Mouse (Mus musculus): ENCODE results near the gene Phf12. TPM values are rescaled to one million over a fixed set of nuclear protein-coding genes. Genes with fewer than 3 reads are reported as not detected.

Phf12 gene
- polyA plus RNA-seq, 1 experiment from 2014 or later, result 14.1 TPM

DNA sequence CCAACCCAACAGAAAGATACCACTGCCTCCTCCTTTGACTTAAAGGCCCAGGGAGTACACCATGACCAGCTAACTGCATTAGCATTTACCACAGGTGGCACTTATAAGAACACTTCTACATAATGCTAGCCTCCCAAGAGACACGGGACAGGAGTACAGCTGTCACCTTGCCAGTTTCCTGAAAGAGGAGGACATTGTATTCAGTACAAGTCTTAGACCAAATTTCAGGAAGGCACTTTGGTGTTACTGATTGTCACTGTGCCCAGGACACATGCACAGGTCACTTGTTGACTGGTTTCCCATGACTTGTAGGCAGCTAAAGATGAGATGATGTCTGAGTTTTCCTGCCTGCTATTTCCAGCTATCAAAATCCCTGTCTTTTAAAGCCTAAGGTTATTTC is 13.0 kb downstream of the Phf12 start:
- ATAC-seq (ENCODE audit: insufficient number of reproducible peaks, low FRiP score, low TSS enrichment, low read depth), result no peak

DNA sequence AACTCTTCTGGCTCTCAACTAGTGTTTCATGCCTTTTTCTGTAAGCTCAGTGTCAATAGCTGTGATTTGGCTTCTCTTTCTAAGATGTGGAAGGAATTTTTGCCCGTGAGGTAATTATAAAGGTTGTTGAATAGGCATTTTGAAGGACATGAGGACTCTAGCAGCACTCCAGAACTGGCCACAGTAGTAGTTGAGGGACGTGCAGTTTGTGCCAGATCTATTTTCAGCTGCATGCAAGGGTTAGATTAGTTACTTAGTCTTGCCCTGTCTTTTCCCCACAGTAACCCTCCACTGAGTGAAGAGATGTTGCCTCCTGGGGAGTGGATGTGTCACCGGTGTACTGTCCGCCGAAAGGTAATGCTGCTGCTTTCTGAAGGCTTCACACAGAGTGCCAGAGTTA is 23.9 kb downstream of the Phf12 start:
- ATAC-seq (ENCODE audit: insufficient number of reproducible peaks, low FRiP score, low TSS enrichment, low read depth), result no peak
- 91% methylated on average over 5 of the region's 5 CpGs for WGBS
- Histone ChIP-seq H3K9me3 (no peaks in the 10 kb centered on the region), H3K9ac (no peak overlapping the region), H3K27me3 (no peaks in the 10 kb centered on the region), H3K4me3 (no peak overlapping the region), H3K4me1 (no peaks in the 10 kb centered on the region), H3K4me2 (no peak overlapping the region), H3K27ac (no peak overlapping the region), H3K36me3 (peaks cover 67% of the 10 kb centered on the region)

More for the DNA sequence above, 13.0 kb downstream of the Phf12 start:
- Histone ChIP-seq H3K9ac (no peak overlapping the region), H3K4me2 (no peak overlapping the region), H3K27ac (no peak overlapping the region), H3K36me3 (peaks cover 32% of the 10 kb centered on the region), H3K4me1 (no peaks in the 10 kb centered on the region), H3K9me3 (no peaks in the 10 kb centered on the region), H3K27me3 (no peaks in the 10 kb centered on the region), H3K4me3 (no peak overlapping the region)
- 61% methylated on average over 1 of the region's 1 CpGs for WGBS

DNA sequence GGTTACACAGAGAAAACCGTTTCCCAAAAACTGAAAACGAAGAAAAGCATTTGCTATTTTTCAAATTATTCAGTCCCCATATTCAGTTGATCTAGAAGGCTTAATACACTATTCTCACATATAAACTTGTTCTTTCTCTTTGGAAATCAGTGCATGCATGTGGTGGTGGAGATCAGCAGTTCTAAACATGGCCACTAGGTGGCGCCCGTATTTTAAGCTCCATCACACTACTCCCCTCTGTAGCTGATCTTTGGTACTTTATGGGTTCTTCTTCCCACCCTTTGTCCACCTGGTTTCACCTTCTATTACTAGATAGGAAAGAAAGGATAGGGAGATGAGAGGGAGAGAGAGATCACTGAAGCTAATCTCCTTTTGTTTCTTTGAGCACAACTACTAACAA is 37.1 kb downstream of the Phf12 start:
- H3K36me3 ChIP-seq, result peaks cover 84% of the 10 kb centered on the region
- no peak overlapping the region for H3K27ac ChIP-seq
- no peak overlapping the region for H3K4me2 ChIP-seq
- H3K9me3 ChIP-seq, result no peaks in the 10 kb centered on the region
- H3K9ac ChIP-seq, result no peak overlapping the region
- no peak overlapping the region for H3K4me3 ChIP-seq
- H3K4me1 ChIP-seq, result no peaks in the 10 kb centered on the region
- no peaks in the 10 kb centered on the region for H3K27me3 ChIP-seq
- ATAC-seq (ENCODE audit: insufficient number of reproducible peaks, low FRiP score, low TSS enrichment, low read depth), result no peak
- WGBS, result 21% methylated on average over 4 of the region's 4 CpGs

DNA sequence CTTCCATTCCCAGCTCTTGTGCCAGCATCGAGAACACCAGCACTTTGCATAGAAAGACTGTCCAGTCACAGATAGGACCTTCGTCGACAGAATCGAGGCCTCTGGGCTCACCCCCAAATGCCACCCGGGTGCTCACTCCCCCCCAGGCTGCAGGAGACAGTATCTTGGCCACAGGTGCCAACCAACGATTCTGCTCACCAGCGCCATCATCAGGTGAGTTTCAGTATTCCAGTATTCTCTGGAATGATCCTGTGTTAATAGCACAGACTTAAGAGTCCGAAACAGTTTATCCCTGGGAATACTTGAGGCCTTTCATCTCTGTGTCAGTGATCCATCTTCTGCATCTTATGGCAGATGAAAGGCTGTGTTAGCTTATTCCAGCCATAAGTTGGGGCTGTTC is 41.1 kb downstream of the Phf12 start:
- no peaks in the 10 kb centered on the region for H3K9me3 ChIP-seq
- no peak for ATAC-seq (ENCODE audit: insufficient number of reproducible peaks, low FRiP score, low TSS enrichment, low read depth)
- peaks cover 81% of the 10 kb centered on the region for H3K36me3 ChIP-seq
- H3K4me3 ChIP-seq, result no peak overlapping the region
- H3K4me1 ChIP-seq, result no peaks in the 10 kb centered on the region
- no peak overlapping the region for H3K9ac ChIP-seq
- no peak overlapping the region for H3K27ac ChIP-seq
- 80% methylated on average over 8 of the region's 8 CpGs for WGBS
- no peaks in the 10 kb centered on the region for H3K27me3 ChIP-seq
- no peak overlapping the region for H3K4me2 ChIP-seq

- 89% methylated on average over 8 of the region's 8 CpGs for WGBS
- H3K9me3 ChIP-seq, result no peaks in the 10 kb centered on the region
- no peak overlapping the region for H3K9ac ChIP-seq
- H3K4me1 ChIP-seq, result peaks cover 25% of the 10 kb centered on the region
- no peak overlapping the region for H3K4me2 ChIP-seq
- H3K27ac ChIP-seq, result no peak overlapping the region
- H3K4me3 ChIP-seq, result no peak overlapping the region
- H3K27me3 ChIP-seq, result no peaks in the 10 kb centered on the region
- peaks cover 54% of the 10 kb centered on the region for H3K36me3 ChIP-seq
- ATAC-seq (ENCODE audit: insufficient number of reproducible peaks, low FRiP score, low TSS enrichment, low read depth), result no peak
Observed at GRCm38 (mm10) chr11:78029240-78029639, 46.7 kb downstream of the Phf12 start.

GRCm38 (mm10) chr11:78030600-78030999 is 48.0 kb downstream of the Phf12 start:
- 47% methylated on average over 2 of the region's 2 CpGs for WGBS
- Histone ChIP-seq H3K4me1 (peaks cover 25% of the 10 kb centered on the region), H3K27me3 (no peaks in the 10 kb centered on the region), H3K4me2 (no peak overlapping the region), H3K27ac (no peak overlapping the region), H3K36me3 (peaks cover 49% of the 10 kb centered on the region), H3K9me3 (no peaks in the 10 kb centered on the region), H3K4me3 (no peak overlapping the region), H3K9ac (no peak overlapping the region)
- no peak for ATAC-seq (ENCODE audit: insufficient number of reproducible peaks, low FRiP score, low TSS enrichment, low read depth)

DNA sequence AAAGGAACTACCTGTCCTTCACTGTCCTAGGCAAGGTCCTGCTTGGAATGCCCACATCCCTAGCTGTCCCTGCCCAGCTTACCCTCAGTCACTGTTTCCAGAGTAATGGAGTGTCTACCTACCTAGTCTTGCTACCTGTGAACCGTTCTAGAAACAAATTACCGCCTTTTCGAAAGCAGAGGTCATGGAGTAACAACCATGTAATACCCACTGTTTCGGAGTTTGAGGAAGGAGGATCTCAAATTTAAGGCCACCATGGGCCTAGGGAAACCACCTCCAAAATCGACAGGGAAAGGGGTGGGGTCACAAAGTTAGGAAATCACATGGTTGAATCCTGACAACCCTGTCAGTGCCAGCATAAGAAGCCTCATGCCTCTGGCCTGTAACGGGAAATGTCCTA is 48.8 kb downstream of the Phf12 start:
- 34% methylated on average over 6 of the region's 6 CpGs for WGBS
- peak overlapping the region; percentile 94 for H3K27ac ChIP-seq
- no peaks in the 10 kb centered on the region for H3K9me3 ChIP-seq
- peak overlapping the region; percentile 79 for H3K4me3 ChIP-seq
- H3K4me1 ChIP-seq, result peaks cover 25% of the 10 kb centered on the region
- peaks cover 41% of the 10 kb centered on the region for H3K36me3 ChIP-seq
- no peaks in the 10 kb centered on the region for H3K27me3 ChIP-seq
- H3K4me2 ChIP-seq, result peak overlapping the region; percentile 87
- ATAC-seq (ENCODE audit: insufficient number of reproducible peaks, low FRiP score, low TSS enrichment, low read depth), result no peak
- no peak overlapping the region for H3K9ac ChIP-seq

GRCm38 (mm10) chr11:78031947-78032808 is 49.6 kb downstream of the Phf12 start, which contains the start of gene Dhrs13:
TSS of gene Dhrs13 (plus strand) at chr11:78032280.
- WGBS, result under 1% methylated on average over 75 of the region's 96 CpGs
- H3K4me1 ChIP-seq, result peaks cover 32% of the 10 kb centered on the region
- H3K36me3 ChIP-seq, result peaks cover 33% of the 10 kb centered on the region
- ATAC-seq (ENCODE audit: insufficient number of reproducible peaks, low FRiP score, low TSS enrichment, low read depth), result peak; percentile 87
- peak within 1 kb of the TSS; percentile 79 for H3K4me3 ChIP-seq
- no peaks in the 10 kb centered on the region for H3K27me3 ChIP-seq
- peak within 1 kb of the TSS; percentile 63 for H3K9ac ChIP-seq
- H3K4me2 ChIP-seq, result peak within 1 kb of the TSS; percentile 87
- H3K9me3 ChIP-seq, result no peaks in the 10 kb centered on the region
- H3K27ac ChIP-seq, result peak within 1 kb of the TSS; percentile 94

DNA sequence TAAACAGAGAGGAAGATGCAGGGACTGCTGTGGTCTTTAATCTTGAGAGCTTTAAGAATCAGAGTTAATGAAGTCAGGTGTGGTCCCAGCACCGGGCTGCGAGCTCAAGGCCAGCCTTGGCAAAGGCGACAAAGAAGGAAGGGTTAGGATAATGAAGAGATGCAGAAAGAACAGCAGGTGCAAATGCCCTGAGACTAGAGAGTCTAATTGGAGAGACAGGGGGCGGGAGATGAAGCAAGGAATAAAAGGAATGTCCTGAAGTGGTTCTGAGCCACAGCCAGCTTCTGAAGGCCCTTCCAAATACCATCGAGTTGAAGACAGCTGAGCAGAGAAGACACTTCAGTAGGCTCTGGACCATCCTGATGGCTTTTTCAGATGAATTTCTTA is 50.2 kb downstream of the Phf12 start:
- Histone ChIP-seq H3K9ac (peak overlapping the region; percentile 63), H3K4me3 (peak overlapping the region; percentile 79), H3K9me3 (no peaks in the 10 kb centered on the region), H3K36me3 (peaks cover 27% of the 10 kb centered on the region), H3K4me2 (peak overlapping the region; percentile 87), H3K4me1 (peaks cover 38% of the 10 kb centered on the region), H3K27ac (peak overlapping the region; percentile 94), H3K27me3 (no peaks in the 10 kb centered on the region)
- no peak for ATAC-seq (ENCODE audit: insufficient number of reproducible peaks, low FRiP score, low TSS enrichment, low read depth)
- WGBS, result 7% methylated on average over 5 of the region's 5 CpGs

GRCm38 (mm10) chr11:78033931-78034617 is 51.5 kb downstream of the Phf12 start:
- 94% methylated on average over 23 of the region's 23 CpGs for WGBS
- Histone ChIP-seq H3K9ac (no peak overlapping the region), H3K4me3 (no peak overlapping the region), H3K4me2 (no peak overlapping the region), H3K9me3 (no peaks in the 10 kb centered on the region), H3K36me3 (peaks cover 14% of the 10 kb centered on the region), H3K27me3 (no peaks in the 10 kb centered on the region), H3K4me1 (peaks cover 51% of the 10 kb centered on the region), H3K27ac (no peak overlapping the region)
- no peak for ATAC-seq (ENCODE audit: insufficient number of reproducible peaks, low FRiP score, low TSS enrichment, low read depth)

GRCm38 (mm10) chr11:78036791-78037190 is 54.2 kb downstream of the Phf12 start:
- no peaks in the 10 kb centered on the region for H3K9me3 ChIP-seq
- H3K4me3 ChIP-seq, result no peak overlapping the region
- peaks cover 50% of the 10 kb centered on the region for H3K4me1 ChIP-seq
- no peak overlapping the region for H3K9ac ChIP-seq
- peaks cover 6% of the 10 kb centered on the region; the same call in 1 of the 2 replicates for H3K36me3 ChIP-seq
- no peak overlapping the region for H3K27ac ChIP-seq
- WGBS, result 79% methylated on average over 10 of the region's 10 CpGs
- no peak overlapping the region for H3K4me2 ChIP-seq
- no peaks in the 10 kb centered on the region for H3K27me3 ChIP-seq
- no peak for ATAC-seq (ENCODE audit: insufficient number of reproducible peaks, low FRiP score, low TSS enrichment, low read depth)
